Mouse (Mus musculus): ENCODE results near the gene Ctsll3.

- no peak for TF ChIP-seq CTCF (IDR thresholded peaks at IDR 0.05; ENCODE audit: low read depth, low read length)
- no peak for TF ChIP-seq POLR2A (IDR thresholded peaks at IDR 0.05; ENCODE audit: borderline replicate concordance, low read depth, low read length)
Observed at GRCm38 (mm10) chr13:60842703-60843102, 40.1 kb upstream of the Ctsll3 start.
